Mouse (Mus musculus): Measurements from ENCODE around the gene Lrrc59. TPM values are rescaled to one million over a fixed set of nuclear protein-coding genes. Genes with fewer than 3 reads are reported as not detected.
"Not testable (repeated sequence)": the region's sequence is repeated elsewhere in the genome, so short reads cannot be mapped to it uniquely, and the experiment has no call there.

Gene Lrrc59
- polyA plus RNA-seq, 1 experiment = 46.3 TPM

DNA sequence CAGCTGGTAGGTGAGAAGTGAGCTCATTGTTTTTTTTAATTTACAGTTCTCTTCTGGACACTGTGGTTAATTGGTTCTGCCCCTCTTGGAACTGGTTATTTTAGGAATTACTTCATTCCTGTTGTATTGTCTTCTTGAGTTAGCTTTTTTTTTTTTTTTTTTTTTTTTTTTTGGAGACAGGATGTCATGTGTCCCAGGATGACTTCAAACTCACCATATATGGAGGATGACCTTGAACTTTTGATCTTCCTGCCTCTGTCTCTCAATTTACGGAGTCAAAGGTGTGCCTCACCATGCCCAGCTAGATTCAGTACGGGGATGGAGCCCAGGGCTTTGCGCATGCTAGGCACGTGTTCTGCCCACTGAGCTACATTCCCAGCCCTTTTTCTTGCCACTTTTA, 52.1 kb downstream of the Lrrc59 start:
- Histone ChIP-seq H3K4me3 (replicated peaks; ENCODE audit: extremely low read depth, low read depth, low read length) (no peak overlapping the region), H3K4me1 (ENCODE audit: control insufficient read depth, insufficient read depth, low read length) (no peaks in the 10 kb centered on the region; the same call in 1 of the 2 replicates)
- TF ChIP-seq POLR2A (IDR thresholded peaks at IDR 0.05; ENCODE audit: borderline replicate concordance, extremely low read depth, low read depth, low read length) = no peak
- no peak for TF ChIP-seq CTCF (IDR thresholded peaks at IDR 0.05; ENCODE audit: insufficient read depth, low read length)
- WGBS = 61% methylated on average over 4 of the region's 4 CpGs
- no peak for DNase-seq

DNA sequence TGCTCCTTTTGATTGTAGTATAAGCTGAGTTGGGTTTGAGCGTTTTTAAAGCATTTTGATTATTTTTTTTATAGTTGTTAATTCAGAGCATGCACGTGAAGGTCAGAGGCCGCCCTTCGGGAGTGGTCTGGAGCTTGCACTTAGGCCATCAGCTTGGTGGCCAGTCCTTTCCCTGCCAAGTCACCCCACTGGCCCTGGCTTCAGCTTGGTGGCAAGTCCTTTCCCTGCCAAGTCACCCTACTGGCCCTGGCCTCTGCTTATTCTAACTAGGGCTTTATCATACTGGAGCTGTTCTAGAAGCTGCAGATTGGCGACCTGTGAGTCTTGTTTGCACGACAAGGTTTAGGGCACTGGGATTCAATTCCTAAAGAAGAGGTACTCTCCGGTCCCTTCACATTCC, 52.9 kb downstream of the Lrrc59 start:
- no peak overlapping the region for H3K4me3 ChIP-seq (replicated peaks; ENCODE audit: extremely low read depth, low read depth, low read length)
- no peaks in the 10 kb centered on the region; the same call in 1 of the 2 replicates for H3K4me1 ChIP-seq (ENCODE audit: control insufficient read depth, insufficient read depth, low read length)
- TF ChIP-seq POLR2A (IDR thresholded peaks at IDR 0.05; ENCODE audit: borderline replicate concordance, extremely low read depth, low read depth, low read length) (no peak), CTCF (IDR thresholded peaks at IDR 0.05; ENCODE audit: insufficient read depth, low read length) (no peak)
- WGBS = 80% methylated on average over 7 of the region's 7 CpGs
- no peak for DNase-seq

DNA sequence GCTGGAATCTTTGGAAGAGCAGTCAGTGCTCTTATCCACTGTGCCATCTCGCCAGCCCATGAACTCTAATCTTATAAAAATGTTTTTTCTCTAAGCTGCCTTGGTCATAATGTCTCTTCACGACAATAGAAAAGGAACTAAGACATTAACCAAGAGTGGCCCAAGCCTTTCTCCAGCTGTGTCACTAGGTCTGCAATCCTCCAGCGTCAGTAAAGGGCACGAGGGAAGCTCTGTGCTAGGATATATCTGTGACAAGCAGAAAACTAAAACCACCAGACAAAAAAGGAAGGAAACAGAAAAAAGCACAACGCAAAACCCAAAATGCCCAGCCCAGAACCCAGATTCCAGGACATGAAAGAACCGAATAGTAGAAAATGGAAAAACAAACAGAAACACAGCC, 57.6 kb downstream of the Lrrc59 start:
- no peak overlapping the region for H3K4me3 ChIP-seq (replicated peaks; ENCODE audit: extremely low read depth, low read depth, low read length)
- WGBS = 64% methylated on average over 6 of the region's 6 CpGs
- TF ChIP-seq POLR2A (IDR thresholded peaks at IDR 0.05; ENCODE audit: borderline replicate concordance, extremely low read depth, low read depth, low read length) (no peak), CTCF (IDR thresholded peaks at IDR 0.05; ENCODE audit: insufficient read depth, low read length) (no peak)
- H3K4me1 ChIP-seq (ENCODE audit: control insufficient read depth, insufficient read depth, low read length) = no peaks in the 10 kb centered on the region; the same call in 1 of the 2 replicates
- no peak for DNase-seq

DNA sequence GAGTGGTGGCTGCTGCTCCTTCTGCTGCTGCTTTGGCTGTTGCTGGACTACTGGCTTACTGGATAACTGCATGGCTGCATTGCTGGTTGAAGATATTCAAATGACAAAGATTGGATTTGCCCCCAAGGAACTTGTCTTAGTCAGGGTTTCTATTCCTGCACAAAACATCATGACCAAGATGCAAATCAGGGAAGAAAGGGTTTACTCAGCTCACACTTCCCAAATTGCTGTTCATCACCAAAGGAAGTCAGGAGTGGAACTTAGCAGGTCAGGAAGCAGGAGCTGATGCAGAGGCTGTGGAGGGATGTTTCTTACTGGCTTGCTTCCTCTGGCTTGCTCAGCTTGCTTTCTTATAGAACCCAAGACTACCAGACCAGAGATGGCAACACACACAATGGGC, 62.9 kb downstream of the Lrrc59 start:
- H3K4me1 ChIP-seq (ENCODE audit: control insufficient read depth, insufficient read depth, low read length); DNase-seq; H3K4me3 ChIP-seq (replicated peaks; ENCODE audit: extremely low read depth, low read depth, low read length): not testable (repeated sequence)

Other genes with a start within 250 kb of the Lrrc59 start
- 47.6 and 57.9 TPM in 2 replicates for gene Abcc3, start 236.8 kb upstream of the Lrrc59 start, polyA plus RNA-seq (2012; rRNA removed)
- 3.5 and 4.3 TPM in 2 replicates for gene Cacna1g, start 155.6 kb upstream of the Lrrc59 start, polyA plus RNA-seq (2012; rRNA removed)
- 0.15 and 0.70 TPM in 2 replicates for gene Spata20, start 143.6 kb upstream of the Lrrc59 start, polyA plus RNA-seq (2012; rRNA removed)
- gene Epn3, start 129.8 kb upstream of the Lrrc59 start, polyA plus RNA-seq (2012; rRNA removed) = 60.0 and 62.2 TPM in 2 replicates
- 5.8 and 7.6 TPM in 2 replicates for gene Mycbpap, start 108.0 kb upstream of the Lrrc59 start, polyA plus RNA-seq (2012; rRNA removed)
- 10.3 and 12.7 TPM in 2 replicates for gene Rsad1, start 80.5 kb upstream of the Lrrc59 start, polyA plus RNA-seq (2012; rRNA removed)
- gene Chad, start 64.7 kb upstream of the Lrrc59 start, polyA plus RNA-seq (2012; rRNA removed) = 32.6 and 38.8 TPM in 2 replicates
- 28.0 and 35.2 TPM in 2 replicates for gene Acsf2, start 27.9 kb upstream of the Lrrc59 start, polyA plus RNA-seq (2012; rRNA removed)
- 32.8 and 34.7 TPM in 2 replicates for gene Mrpl27, start 24.0 kb downstream of the Lrrc59 start, polyA plus RNA-seq (2012; rRNA removed)
- 0.11 and 0.51 TPM in 2 replicates for gene Eme1, start 24.2 kb downstream of the Lrrc59 start, polyA plus RNA-seq (2012; rRNA removed)
- gene Xylt2, start 47.7 kb downstream of the Lrrc59 start, polyA plus RNA-seq (2012; rRNA removed) = 38.4 and 41.1 TPM in 2 replicates
- not detected in 2 replicates for gene Gm11541, start 74.7 kb downstream of the Lrrc59 start, polyA plus RNA-seq (2012; rRNA removed)
- 0.15 TPM in 2 replicates for gene Cdc34b, start 112.0 kb downstream of the Lrrc59 start, polyA plus RNA-seq (2012; rRNA removed)
- not detected in 2 replicates for gene Tmem92, start 152.9 kb downstream of the Lrrc59 start, polyA plus RNA-seq (2012; rRNA removed)

All from lung, adult 2 months (tissue).